Mouse (Mus musculus) embryonic facial prominence, embryonic 14.5 days (tissue): Measurements from ENCODE around the gene Aldh3a2. TPM values are rescaled to one million over a fixed set of nuclear protein-coding genes. Genes with fewer than 3 reads are reported as not detected.
"Not testable (repeated sequence)": the region's sequence is repeated elsewhere in the genome, so short reads cannot be mapped to it uniquely, and the experiment has no call there.

Source experiments
- ATAC-seq: fragments of 200-750 bp; cut with Nextera tagmentation; 2 replicates; pipeline ENCODE4 v1.8.0; 2017; ENCODE audit warnings: low read depth, moderate number of reproducible peaks, moderate TSS enrichment
- DNase-seq: peaks from one replicate; pipeline ENCODE4 v3.0.0-alpha.2; 2015; ENCODE audit warnings: low spot score
- H3K27ac ChIP-seq: fragments of 300-500 bp; sonication (generic); replicated peaks from 2 replicates; pipeline ENCODE4 v1.5.1; 2014; ENCODE audit warnings: low read depth, mild to moderate bottlenecking, low read length, moderate library complexity
- H3K27me3 ChIP-seq: fragments of 300-500 bp; sonication (generic); replicated peaks from 2 replicates; pipeline ENCODE4 v1.6.1; 2014; ENCODE audit warnings: low read length; ENCODE audit not compliant: control insufficient read depth, insufficient read depth
- H3K36me3 ChIP-seq: fragments of 300-500 bp; sonication (generic); 2 replicates; pipeline ENCODE4 v1.6.1; 2014; ENCODE audit warnings: low read length, mixed read lengths; ENCODE audit not compliant: control insufficient read depth, insufficient read depth
- H3K4me1 ChIP-seq: fragments of 300-500 bp; sonication (generic); 2 replicates; pipeline ENCODE4 v1.6.1; 2014; ENCODE audit warnings: antibody characterized with exemption, low read length; ENCODE audit not compliant: control insufficient read depth, insufficient read depth
- H3K4me2 ChIP-seq: fragments of 300-500 bp; sonication (generic); 2 replicates; pipeline ENCODE4 v1.6.1; 2014; ENCODE audit warnings: low read depth, mild to moderate bottlenecking, low read length, moderate library complexity, mixed read lengths
- H3K4me3 ChIP-seq: fragments of 300-500 bp; sonication (generic); 2 replicates; pipeline ENCODE4 v1.5.1; 2014; ENCODE audit warnings: low read depth, mild to moderate bottlenecking, low read length
- H3K9ac ChIP-seq: fragments of 300-500 bp; sonication (generic); 2 replicates; pipeline ENCODE4 v1.6.1; 2014; ENCODE audit warnings: low read depth, mild to moderate bottlenecking, low read length, moderate library complexity, mixed read lengths
- H3K9me3 ChIP-seq: fragments of 300-500 bp; sonication (generic); 2 replicates; pipeline ENCODE4 v1.6.1; 2016; ENCODE audit warnings: low read length; ENCODE audit not compliant: control insufficient read depth
- WGBS: fragments of 180-500 bp; shearing (Covaris S2); extraction: QIAGEN DNeasy Blood & Tissue Kit; methylation state at CpG from one replicate; pipeline ENCODE4 v1.1.7; 2014; 5-methylcytosine and 5-hydroxymethylcytosine counted together
- polyA plus RNA-seq: library from polyadenylated mRNA; unstranded; fragments of >200 nt; fragmentation: Nextera tagmentation; extraction: Ambion mirVana; gene quantifications from 2 replicates; pipeline ENCODE4 v1.2.1, GENCODE M21; 2014

Gene Aldh3a2
- polyA plus RNA-seq, 1 experiment from 2014 or later, result 36.4 TPM

GRCm38 (mm10) chr11:61202186-61202585, 65.1 kb downstream of the Aldh3a2 start:
- ATAC-seq, result no peak
- Histone ChIP-seq H3K9me3 (no peaks in the 10 kb centered on the region), H3K4me2 (no peak overlapping the region), H3K27me3 (no peaks in the 10 kb centered on the region), H3K36me3 (no peaks in the 10 kb centered on the region), H3K9ac (no peak overlapping the region), H3K27ac (no peak overlapping the region), H3K4me1 (peaks cover 6% of the 10 kb centered on the region; the same call in 1 of the 2 replicates), H3K4me3 (no peak overlapping the region)
- WGBS, result 71% methylated on average over 6 of the region's 6 CpGs
- no peak for DNase-seq

DNA sequence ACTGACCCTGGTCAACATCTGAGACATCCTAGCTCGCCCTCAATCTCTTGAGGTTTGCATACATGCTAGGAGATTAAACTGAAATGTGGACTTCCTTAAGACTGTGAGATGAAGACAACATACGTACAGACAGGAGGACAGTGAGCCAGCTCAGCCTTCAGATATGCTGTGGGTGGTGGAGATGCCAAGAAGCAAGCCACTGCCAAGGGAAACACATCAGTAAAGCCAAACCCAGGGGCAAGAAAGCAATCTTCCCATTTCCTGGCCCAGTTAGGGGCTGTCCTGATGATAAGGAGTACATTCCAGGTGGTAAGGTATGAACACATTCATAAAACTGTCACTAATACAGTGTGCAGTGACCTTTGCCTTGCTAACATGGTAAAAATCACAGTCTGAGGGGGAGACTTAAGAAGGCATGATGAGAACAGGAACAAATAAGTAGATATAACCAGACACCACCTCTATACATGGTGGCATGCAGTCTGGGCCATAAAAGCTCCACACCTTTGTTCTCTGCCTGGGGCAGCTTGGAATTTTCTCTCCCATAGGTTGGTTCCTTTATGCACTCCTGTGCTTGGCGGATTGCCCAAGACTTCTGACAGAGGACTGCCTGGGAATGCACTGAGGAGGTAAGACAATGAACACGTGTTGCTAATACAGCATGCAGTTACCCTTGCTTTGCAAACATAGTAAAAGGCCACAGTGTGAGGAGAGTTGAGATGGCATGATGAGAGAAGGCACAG, 67.5 kb downstream of the Aldh3a2 start:
- H3K36me3 ChIP-seq, result no peaks in the 10 kb centered on the region
- H3K4me1 ChIP-seq, result 0 out of 2 replicates have a peak, but pooled peaks cover 4% of the 10 kb centered on the region
- WGBS, result 46% methylated on average over 4 of the region's 4 CpGs
- no peak overlapping the region for H3K27ac ChIP-seq
- H3K9me3 ChIP-seq, result no peaks in the 10 kb centered on the region
- DNase-seq (peak; percentile 76), ATAC-seq (peak; percentile 75; the same call in 1 of the 2 replicates)
- no peak overlapping the region for H3K4me2 ChIP-seq
- H3K4me3 ChIP-seq, result no peak overlapping the region
- H3K27me3 ChIP-seq, result no peaks in the 10 kb centered on the region
- no peak overlapping the region for H3K9ac ChIP-seq

DNA sequence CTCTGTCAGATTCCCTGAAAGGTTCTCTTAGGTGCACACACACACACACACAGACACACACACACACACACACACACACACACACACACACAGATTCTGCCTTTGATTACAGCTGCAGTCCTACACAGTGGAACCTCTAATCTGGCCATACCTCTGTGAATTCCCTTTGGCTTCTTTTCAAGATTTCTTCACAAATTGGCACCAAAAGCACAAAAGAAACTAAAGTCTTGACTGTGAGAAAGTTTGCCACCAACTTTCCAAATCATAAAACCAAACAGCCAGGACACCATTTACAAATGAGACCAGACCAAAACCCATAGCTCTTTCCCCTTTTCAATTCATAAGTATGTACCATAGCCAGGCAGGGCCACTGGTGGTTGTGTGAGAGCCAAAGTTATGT, 69.3 kb downstream of the Aldh3a2 start:
- H3K4me1 ChIP-seq, result 0 out of 2 replicates have a peak, but pooled peaks cover 4% of the 10 kb centered on the region
- no peaks in the 10 kb centered on the region for H3K9me3 ChIP-seq
- H3K4me2 ChIP-seq, result no peak overlapping the region
- no peak overlapping the region for H3K27ac ChIP-seq
- no peak overlapping the region for H3K9ac ChIP-seq
- no peaks in the 10 kb centered on the region for H3K36me3 ChIP-seq
- no peaks in the 10 kb centered on the region for H3K27me3 ChIP-seq
- ATAC-seq (no peak), DNase-seq (no peak)
- no peak overlapping the region for H3K4me3 ChIP-seq

DNA sequence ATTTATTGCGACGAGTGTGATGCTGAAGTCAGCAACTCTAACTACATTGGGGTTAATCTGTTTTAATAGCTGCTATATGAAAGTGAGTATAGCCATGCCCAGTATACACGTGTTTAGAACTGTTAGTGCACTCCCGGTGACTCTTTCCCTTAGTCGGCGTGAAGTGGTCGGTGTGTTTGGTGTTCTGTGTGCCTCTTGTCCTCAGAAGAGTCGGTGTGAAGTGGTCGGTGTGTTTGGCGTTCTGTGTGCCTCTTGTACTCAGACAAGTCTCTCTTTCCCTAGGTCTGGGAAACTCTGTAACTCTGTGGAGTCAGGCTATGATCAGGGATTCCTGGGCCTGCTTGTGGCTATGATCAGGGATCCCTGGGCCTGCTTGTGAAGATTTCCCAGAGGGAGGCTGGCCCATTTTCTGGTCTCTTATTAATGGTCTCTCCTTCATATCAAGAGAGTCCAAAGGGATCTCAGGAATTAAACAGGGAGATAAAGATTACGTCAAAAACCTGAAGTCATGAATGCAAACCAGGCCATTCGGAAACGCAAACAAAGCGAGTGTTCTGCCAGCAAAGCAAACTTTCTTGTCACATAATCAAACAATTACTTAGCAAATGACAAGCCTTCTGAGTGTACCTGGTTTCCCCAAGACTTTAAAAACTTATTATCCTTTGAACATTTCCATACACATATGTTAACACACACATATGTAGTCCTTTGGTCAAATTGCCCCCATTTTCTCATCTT, 70.5 kb downstream of the Aldh3a2 start:
- Histone ChIP-seq H3K4me3 (no peak overlapping the region), H3K9ac (no peak overlapping the region), H3K4me1 (0 out of 2 replicates have a peak, but pooled peaks cover 4% of the 10 kb centered on the region), H3K4me2 (no peak overlapping the region), H3K9me3 (no peaks in the 10 kb centered on the region), H3K27ac (no peak overlapping the region), H3K36me3 (no peaks in the 10 kb centered on the region), H3K27me3 (no peaks in the 10 kb centered on the region)
- ATAC-seq (no peak), DNase-seq (no peak)
- WGBS, result 81% methylated on average over 14 of the region's 14 CpGs

GRCm38 (mm10) chr11:61193392-61193791, 73.9 kb downstream of the Aldh3a2 start:
- Histone ChIP-seq H3K9ac (no peak overlapping the region), H3K27me3 (no peaks in the 10 kb centered on the region), H3K4me2 (no peak overlapping the region), H3K4me3 (no peak overlapping the region), H3K27ac (no peak overlapping the region), H3K4me1 (no peaks in the 10 kb centered on the region), H3K36me3 (no peaks in the 10 kb centered on the region), H3K9me3 (no peaks in the 10 kb centered on the region)
- 10% methylated on average over 9 of the region's 9 CpGs for WGBS
- ATAC-seq (0 out of 2 replicates have a peak, but pooled peaks have one; percentile 67), DNase-seq (peak; percentile 85)

GRCm38 (mm10) chr11:61192779-61193178, 74.5 kb downstream of the Aldh3a2 start:
- H3K27me3 ChIP-seq, result no peaks in the 10 kb centered on the region
- DNase-seq (no peak), ATAC-seq (no peak)

DNA sequence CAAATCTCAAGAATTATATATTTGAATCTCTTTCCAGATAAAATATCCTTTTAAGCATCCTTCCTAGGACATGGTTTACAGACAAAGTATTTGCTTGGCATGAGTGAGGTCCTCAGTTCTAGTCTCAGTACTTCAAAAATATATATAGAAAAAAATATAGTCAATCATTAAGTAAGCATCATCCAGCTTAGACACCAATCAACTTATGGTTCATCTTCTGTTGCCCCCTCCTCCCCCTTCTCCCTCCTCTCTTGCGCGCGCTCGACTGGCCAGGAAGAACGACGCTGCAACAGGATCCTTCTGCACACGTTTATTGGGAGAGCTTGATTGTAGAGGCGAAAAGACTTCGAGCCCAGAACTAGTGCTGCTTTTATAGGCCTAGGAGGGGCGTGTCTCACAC, 75.1 kb downstream of the Aldh3a2 start:
- H3K27ac ChIP-seq, H3K36me3 ChIP-seq: not testable (repeated sequence)

More at GRCm38 (mm10) chr11:61192779-61193178, 74.5 kb downstream of the Aldh3a2 start:
- H3K27ac ChIP-seq, result no peak overlapping the region
- H3K9ac ChIP-seq, result no peak overlapping the region
- no peaks in the 10 kb centered on the region for H3K4me1 ChIP-seq
- no peaks in the 10 kb centered on the region for H3K36me3 ChIP-seq
- 92% methylated on average over 2 of the region's 2 CpGs for whole genome bisulfite sequencing
- no peak overlapping the region for H3K4me2 ChIP-seq
- no peak overlapping the region for H3K4me3 ChIP-seq
- H3K9me3 ChIP-seq, result no peaks in the 10 kb centered on the region

GRCm38 (mm10) chr11:61190776-61191175, 76.5 kb downstream of the Aldh3a2 start:
- no peak for DNase-seq
- H3K4me3 ChIP-seq, result no peak overlapping the region
- WGBS, result 69% methylated on average over 2 of the region's 2 CpGs
- H3K36me3 ChIP-seq, result no peaks in the 10 kb centered on the region
- H3K27ac ChIP-seq, result no peak overlapping the region
- H3K4me1 ChIP-seq, result no peaks in the 10 kb centered on the region
- H3K27me3 ChIP-seq, result no peaks in the 10 kb centered on the region
- H3K4me2 ChIP-seq, result no peak overlapping the region
- H3K9ac ChIP-seq, result no peak overlapping the region
- ATAC-seq, result no peak
- H3K9me3 ChIP-seq, result no peaks in the 10 kb centered on the region

More for the DNA sequence above, 75.1 kb downstream of the Aldh3a2 start:
- not testable (repeated sequence) for ATAC-seq, DNase-seq, H3K27me3 ChIP-seq, H3K4me1 ChIP-seq, H3K4me3 ChIP-seq, H3K9ac ChIP-seq, H3K9me3 ChIP-seq, H3K4me2 ChIP-seq
- WGBS, result 86% methylated on average over 7 of the region's 10 CpGs
